Mouse (Mus musculus) heart, postnatal 0 days (tissue): Measurements from ENCODE around the gene Peli2.

Source experiments
- CTCF ChIP-seq: IDR thresholded peaks from 2 replicates; pipeline ENCODE4 v1.5.1; 2016; ENCODE audit warnings: antibody characterized with exemption, control low read depth, low read depth
- EP300 ChIP-seq: IDR thresholded peaks from 2 replicates; pipeline ENCODE4 v1.6.1; 2016; ENCODE audit warnings: antibody characterized with exemption, low read depth

DNA sequence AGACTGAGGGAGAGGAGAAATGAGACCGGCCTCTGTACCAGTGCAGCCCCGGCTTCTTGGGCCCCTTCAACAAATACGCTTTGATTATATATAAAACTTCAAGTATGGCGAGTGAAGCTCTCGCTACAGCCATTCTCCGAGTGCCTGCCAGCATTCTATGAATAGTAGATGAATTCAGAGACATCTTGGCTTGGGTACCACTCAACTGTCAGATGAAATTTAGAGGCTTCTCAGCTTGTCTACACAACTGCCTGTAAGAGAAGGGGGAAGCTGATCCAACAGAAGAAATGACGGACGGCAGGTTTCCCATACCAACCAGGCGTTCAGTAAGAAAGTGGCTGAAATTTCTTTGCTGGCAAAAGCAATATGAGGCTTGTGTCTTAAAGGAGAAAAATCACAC is 126.3 kb downstream of the Peli2 start:
- TF ChIP-seq CTCF (no peak), EP300 (no peak)
